9 mouse cellular contexts compared by ENCODE assay signal in genomic region chr15:102670281-102670680, GRCm38 (mm10). TPM values are rescaled to one million over a fixed set of nuclear protein-coding genes. Genes with fewer than 3 reads are reported as not detected.
DNase-seq lines count a peak whose midpoint lies in the region; ATAC-seq and TF ChIP-seq lines count a peak whose summit lies in the region.
"Had no signal": no experiment of that assay in that cellular context is flagged by ENCODE, and none has a peak within 500 bp of the region (broad histone marks: within the 10 kb centered on the region; RNA-seq: fewer than 3 reads in every experiment).

No protein-coding gene starts in this region.

- no peak for TF ChIP-seq CTCF in cerebellum, adult 2 months (IDR thresholded peaks at IDR 0.05; ENCODE audit: borderline replicate concordance, insufficient read depth, low read depth, low read length)
- no peak for TF ChIP-seq CTCF in liver, postnatal 0 days (IDR thresholded peaks at IDR 0.05; ENCODE audit: low read depth)

- H3K4me1 ChIP-seq in cerebellum, adult 2 months (ENCODE audit: control insufficient read depth, insufficient read depth, low read length), result peaks cover 6% of the 10 kb centered on the region
- H3K4me1 ChIP-seq in hindbrain, embryonic 13.5 days (replicated peaks), result peaks cover 33% of the 10 kb centered on the region
- H3K4me1 ChIP-seq in liver, postnatal 0 days (ENCODE audit: insufficient read depth), result peaks cover 21% of the 10 kb centered on the region

- H3K27me3 ChIP-seq in cerebellum, adult 2 months (ENCODE audit: control insufficient read depth, insufficient read depth, low read length), result no peaks in the 10 kb centered on the region
- no peaks in the 10 kb centered on the region for H3K27me3 ChIP-seq in hindbrain, embryonic 13.5 days
- H3K27me3 ChIP-seq in liver, postnatal 0 days (ENCODE audit: insufficient read depth, low read length), result peaks cover 15% of the 10 kb centered on the region; the same call in 1 of the 2 replicates

- TF ChIP-seq EP300 in liver, postnatal 0 days (IDR thresholded peaks at IDR 0.05; ENCODE audit: low read depth), result no peak

- peak in 1 of 2 experiments; percentile 47 for DNase-seq in cerebellum, adult 2 months
- no peak for DNase-seq in cerebellum, adult 8-10 months
- peak; percentile 28 for DNase-seq in thymus, postnatal 4 days
- DNase-seq in thymus, postnatal 36 days, result no peak
- no peak for DNase-seq in liver, postnatal 0 days
- no peak for DNase-seq in gastrocnemius, postnatal 25 days
- no peak for DNase-seq in thymus, postnatal 25 days

- H3K36me3 ChIP-seq in hindbrain, embryonic 13.5 days, result peaks cover 26% of the 10 kb centered on the region
- peaks cover 23% of the 10 kb centered on the region for H3K36me3 ChIP-seq in liver, postnatal 0 days (replicated peaks; ENCODE audit: insufficient read depth, low read length)

- peak overlapping the region; percentile 99 for H3K27ac ChIP-seq in cerebellum, adult 2 months (ENCODE audit: insufficient read depth, low read length)
- H3K27ac ChIP-seq in hindbrain, embryonic 13.5 days, result peak overlapping the region; percentile 93
- peak overlapping the region; percentile 94 for H3K27ac ChIP-seq in liver, postnatal 0 days (ENCODE audit: low read depth)

- peak overlapping the region; percentile 77 for H3K4me2 ChIP-seq in hindbrain, embryonic 13.5 days
- peak overlapping the region; percentile 85 for H3K4me2 ChIP-seq in liver, postnatal 0 days (ENCODE audit: low read depth, low read length)

- no peaks in the 10 kb centered on the region for H3K9me3 ChIP-seq in hindbrain, embryonic 13.5 days
- no peaks in the 10 kb centered on the region for H3K9me3 ChIP-seq in liver, postnatal 0 days (ENCODE audit: low read length)

- H3K9ac ChIP-seq in hindbrain, embryonic 13.5 days, result peak overlapping the region; percentile 94
- peak overlapping the region; percentile 96 for H3K9ac ChIP-seq in liver, postnatal 0 days (replicated peaks)

- no peak for TF ChIP-seq POLR2A in cerebellum, adult 2 months (IDR thresholded peaks at IDR 0.05; ENCODE audit: borderline replicate concordance, insufficient read depth, low read length)

- H3K4me3 ChIP-seq in cerebellum, adult 2 months (replicated peaks; ENCODE audit: insufficient read depth, low read depth, low read length), result peak overlapping the region; percentile 71
- peak overlapping the region; percentile 69 for H3K4me3 ChIP-seq in hindbrain, embryonic 13.5 days
- peak overlapping the region; percentile 87 for H3K4me3 ChIP-seq in liver, postnatal 0 days (ENCODE audit: low read depth, low read length)

- 6% methylated on average over 6 of the region's 6 CpGs for WGBS in cerebellum, adult 2 months
- 11% methylated on average over 6 of the region's 6 CpGs for whole genome bisulfite sequencing in hindbrain, embryonic 13.5 days
- WGBS in liver, postnatal 0 days (ENCODE audit: insufficient replicate concordance), result 9% methylated on average over 6 of the region's 6 CpGs

- 0 out of 2 replicates have a peak, but pooled peaks have one; percentile 6 for ATAC-seq in hindbrain, embryonic 13.5 days (ENCODE audit: low FRiP score)
- no peak for ATAC-seq in liver, postnatal 0 days

RNA-seq across cellular contexts. Expression of gene Atp5g2, which starts 1.9 kb away (rescaled TPM):
- 391 and 398 TPM in 2 replicates for polyA plus RNA-seq in cerebellum, adult 2 months (2012; rRNA removed)
- polyA plus RNA-seq in hindbrain, embryonic 13.5 days (2015; fragmentation: Nextera tagmentation; extraction: Ambion mirVana), result 48.7 and 56.4 TPM in 2 replicates
- polyA plus RNA-seq in liver, postnatal 0 days (2015; fragmentation: Nextera tagmentation; extraction: Ambion mirVana), result 49.2 and 53.0 TPM in 2 replicates
- total RNA-seq in gastrocnemius, postnatal 25 days (2021), result 10 to 100 TPM; 28.6 to 29.3 TPM

RNA-seq across cellular contexts. Expression of gene Atf7, which starts 45.0 kb away (rescaled TPM):
- 66.6 and 74.6 TPM in 2 replicates for polyA plus RNA-seq in cerebellum, adult 2 months (2012; rRNA removed)
- polyA plus RNA-seq in hindbrain, embryonic 13.5 days (2015; fragmentation: Nextera tagmentation; extraction: Ambion mirVana), result 19.7 and 21.1 TPM in 2 replicates
- polyA plus RNA-seq in liver, postnatal 0 days (2015; fragmentation: Nextera tagmentation; extraction: Ambion mirVana), result 7.7 and 8.1 TPM in 2 replicates
- 10 to 100 TPM; 41.6 to 51.6 TPM for total RNA-seq in gastrocnemius, postnatal 25 days (2021)

RNA-seq across cellular contexts. Expression of gene Gm28047, which starts 45.4 kb away (rescaled TPM):
- polyA plus RNA-seq in cerebellum, adult 2 months (2012; rRNA removed), result not detected in 2 replicates
- not detected in 2 replicates for polyA plus RNA-seq in hindbrain, embryonic 13.5 days (2015; fragmentation: Nextera tagmentation; extraction: Ambion mirVana)
- polyA plus RNA-seq in liver, postnatal 0 days (2015; fragmentation: Nextera tagmentation; extraction: Ambion mirVana), result not detected in 2 replicates
- 1 to 10 TPM in 1 of 2 experiments, not detected in 1; 1.0 TPM for total RNA-seq in gastrocnemius, postnatal 25 days (2021)
- polyA plus RNA-seq: large intestine, adult 2 months had no signal

RNA-seq across cellular contexts. Expression of gene Calcoco1, which starts 51.7 kb away (rescaled TPM):
- 55.8 and 56.0 TPM in 2 replicates for polyA plus RNA-seq in cerebellum, adult 2 months (2012; rRNA removed)
- polyA plus RNA-seq in hindbrain, embryonic 13.5 days (2015; fragmentation: Nextera tagmentation; extraction: Ambion mirVana), result 41.8 and 42.3 TPM in 2 replicates
- polyA plus RNA-seq in liver, postnatal 0 days (2015; fragmentation: Nextera tagmentation; extraction: Ambion mirVana), result 11.1 and 14.0 TPM in 2 replicates
- total RNA-seq in gastrocnemius, postnatal 25 days (2021), result 10 to 100 TPM; 58.1 to 58.3 TPM
